Mouse (Mus musculus): ENCODE results near the gene F2rl1. TPM values are rescaled to one million over a fixed set of nuclear protein-coding genes. Genes with fewer than 3 reads are reported as not detected.
"Not testable (repeated sequence)": the region's sequence is repeated elsewhere in the genome, so short reads cannot be mapped to it uniquely, and the experiment has no call there.

F2rl1 gene
- polyA plus RNA-seq, 1 experiment from 2014 or later = 0.85 TPM

GRCm38 (mm10) chr13:95548856-95549255, 23.8 kb upstream of the F2rl1 start:
- H3K4me3 ChIP-seq = peak overlapping the region; percentile 29; the same call in 1 of the 2 replicates
- no peaks in the 10 kb centered on the region for H3K9me3 ChIP-seq
- WGBS = 20% methylated on average over 6 of the region's 6 CpGs
- peak overlapping the region; percentile 58; the same call in 1 of the 2 replicates for H3K27ac ChIP-seq
- peak overlapping the region; percentile 35; the same call in 1 of the 2 replicates for H3K9ac ChIP-seq
- no peak for ATAC-seq (ENCODE audit: low FRiP score, low read depth)
- peaks cover 39% of the 10 kb centered on the region for H3K4me1 ChIP-seq
- no peaks in the 10 kb centered on the region for H3K36me3 ChIP-seq
- H3K4me2 ChIP-seq (replicated peaks) = peak overlapping the region; percentile 60
- 0 out of 2 replicates have a peak, but pooled peaks cover 4% of the 10 kb centered on the region for H3K27me3 ChIP-seq

DNA sequence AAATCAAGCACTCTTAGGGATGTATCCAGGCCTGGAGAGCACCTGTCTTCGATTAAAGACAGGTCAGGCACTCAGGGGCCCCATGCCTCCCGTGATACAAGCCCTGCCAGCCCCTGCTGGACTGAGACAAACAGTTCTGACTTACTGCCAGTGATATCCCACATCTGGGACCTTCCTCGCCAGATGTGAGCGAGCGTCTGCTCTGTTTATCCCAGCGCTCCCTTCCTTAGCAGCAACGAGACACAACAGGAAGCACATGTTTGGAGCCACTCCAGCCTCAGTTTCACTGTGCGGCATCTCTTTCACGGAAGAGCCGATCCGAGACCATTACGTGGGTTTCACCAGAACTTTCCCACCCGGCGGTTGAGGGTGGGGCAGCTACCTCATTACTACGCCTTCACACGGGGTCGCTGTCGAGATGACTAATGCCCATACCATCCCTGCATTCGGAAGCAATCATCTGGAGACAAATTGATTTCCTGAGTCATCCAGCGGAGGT, 23.3 kb upstream of the F2rl1 start:
- Histone ChIP-seq H3K4me3 (peak overlapping the region; percentile 29), H3K9me3 (no peaks in the 10 kb centered on the region), H3K36me3 (no peaks in the 10 kb centered on the region), H3K27ac (peak overlapping the region; percentile 52), H3K4me1 (peaks cover 39% of the 10 kb centered on the region), H3K4me2 (replicated peaks) (peak overlapping the region; percentile 60), H3K9ac (no peak overlapping the region), H3K27me3 (0 out of 2 replicates have a peak, but pooled peaks cover 4% of the 10 kb centered on the region)
- ATAC-seq (ENCODE audit: low FRiP score, low read depth) = peak; percentile 64
- 9% methylated on average over 20 of the region's 20 CpGs for WGBS

DNA sequence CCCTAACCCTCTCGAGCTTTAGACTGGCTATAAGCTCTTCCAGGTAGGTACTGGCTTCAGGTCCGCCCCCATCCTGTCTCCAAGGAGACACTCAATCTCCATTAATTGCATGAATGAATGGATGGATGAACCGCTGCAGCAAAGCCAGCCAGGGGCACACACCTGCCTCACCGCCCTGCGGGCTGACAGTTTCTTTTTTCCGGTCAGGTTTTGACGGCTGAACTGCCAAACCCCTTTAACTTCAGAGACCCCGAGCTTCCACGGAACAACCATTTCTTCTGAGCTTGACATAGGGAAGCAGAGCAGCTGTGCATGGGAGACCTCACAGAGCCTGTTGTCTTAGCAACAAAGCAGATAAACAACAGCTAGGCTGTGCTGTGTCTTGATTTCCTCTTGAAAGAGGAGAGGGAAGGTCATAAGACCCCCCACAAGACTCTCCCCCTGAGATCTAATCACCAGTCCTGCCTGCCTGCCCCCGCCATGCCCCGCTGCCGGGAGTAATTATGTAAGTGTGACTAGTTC, 22.1 kb upstream of the F2rl1 start:
- Histone ChIP-seq H3K9me3 (no peaks in the 10 kb centered on the region), H3K27me3 (0 out of 2 replicates have a peak, but pooled peaks cover 4% of the 10 kb centered on the region), H3K36me3 (no peaks in the 10 kb centered on the region), H3K27ac (0 out of 2 replicates have a peak overlapping the region, but pooled peaks have one; percentile 52), H3K9ac (no peak overlapping the region), H3K4me1 (peaks cover 39% of the 10 kb centered on the region), H3K4me3 (no peak overlapping the region), H3K4me2 (replicated peaks) (no peak overlapping the region)
- 28% methylated on average over 12 of the region's 12 CpGs for WGBS
- peak; percentile 58; the same call in 1 of the 2 replicates for ATAC-seq (ENCODE audit: low FRiP score, low read depth)

GRCm38 (mm10) chr13:95546251-95546650, 21.2 kb upstream of the F2rl1 start:
- Histone ChIP-seq H3K9me3 (no peaks in the 10 kb centered on the region), H3K27ac (0 out of 2 replicates have a peak overlapping the region, but pooled peaks have one; percentile 1), H3K4me2 (replicated peaks) (no peak overlapping the region), H3K4me3 (no peak overlapping the region), H3K9ac (no peak overlapping the region), H3K36me3 (no peaks in the 10 kb centered on the region), H3K4me1 (peaks cover 39% of the 10 kb centered on the region), H3K27me3 (0 out of 2 replicates have a peak, but pooled peaks cover 3% of the 10 kb centered on the region)
- ATAC-seq (ENCODE audit: low FRiP score, low read depth) = no peak
- 39% methylated on average over 6 of the region's 6 CpGs for WGBS

DNA sequence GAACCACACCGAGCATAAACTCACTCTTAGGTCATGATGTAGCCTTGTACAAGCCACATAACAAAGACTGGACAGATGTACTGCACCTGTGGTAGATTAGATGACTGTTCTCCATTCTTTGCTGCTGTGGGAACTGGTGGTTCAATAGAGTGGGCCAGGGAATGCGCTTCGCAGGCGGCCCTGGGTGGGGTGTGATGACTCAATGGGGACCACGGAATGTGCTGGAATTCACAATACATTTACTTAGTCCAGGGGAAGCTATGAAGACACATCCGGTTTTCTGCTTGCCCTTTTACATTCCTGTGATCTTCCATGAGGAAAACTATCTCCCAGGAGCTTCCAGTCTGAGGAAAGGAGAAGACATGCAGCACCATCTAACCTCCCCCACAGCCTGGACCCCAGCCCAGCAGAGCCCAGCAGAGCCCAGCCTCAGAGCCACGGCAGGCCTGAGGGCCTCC, 20.7 kb upstream of the F2rl1 start:
- H3K27ac ChIP-seq = 0 out of 2 replicates have a peak overlapping the region, but pooled peaks have one; percentile 1
- H3K4me1 ChIP-seq = peaks cover 39% of the 10 kb centered on the region
- H3K36me3 ChIP-seq = no peaks in the 10 kb centered on the region
- 56% methylated on average over 7 of the region's 7 CpGs for WGBS
- H3K27me3 ChIP-seq = 0 out of 2 replicates have a peak, but pooled peaks cover 2% of the 10 kb centered on the region
- H3K4me2 ChIP-seq (replicated peaks) = no peak overlapping the region
- no peaks in the 10 kb centered on the region for H3K9me3 ChIP-seq
- H3K9ac ChIP-seq = no peak overlapping the region
- H3K4me3 ChIP-seq = no peak overlapping the region
- ATAC-seq (ENCODE audit: low FRiP score, low read depth) = peak; percentile 49

DNA sequence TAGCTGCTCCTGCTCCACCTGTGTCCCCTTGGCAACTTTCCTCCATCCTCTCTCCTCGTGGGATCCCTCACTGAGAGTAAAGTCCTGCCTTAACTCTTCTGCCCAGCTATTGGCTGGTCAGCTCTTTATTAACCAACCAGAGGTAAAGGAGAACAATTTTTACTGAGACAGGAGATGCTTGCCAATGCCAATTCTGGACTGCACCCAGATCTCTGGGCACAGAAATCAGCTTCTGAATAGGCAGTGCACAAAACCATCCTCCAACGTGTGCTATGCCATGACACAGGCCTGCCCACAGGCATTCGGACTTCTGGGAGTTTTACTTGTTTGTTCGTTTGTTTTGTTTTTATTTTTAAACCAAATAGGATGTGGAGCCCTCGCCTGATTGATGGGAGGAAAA, 13.0 kb upstream of the F2rl1 start:
- no peak for ATAC-seq (ENCODE audit: low FRiP score, low read depth)
- Histone ChIP-seq H3K27ac (no peak overlapping the region), H3K27me3 (no peaks in the 10 kb centered on the region), H3K36me3 (no peaks in the 10 kb centered on the region), H3K9me3 (no peaks in the 10 kb centered on the region), H3K9ac (no peak overlapping the region), H3K4me3 (no peak overlapping the region), H3K4me1 (peaks cover 27% of the 10 kb centered on the region), H3K4me2 (replicated peaks) (no peak overlapping the region)
- 69% methylated on average over 5 of the region's 5 CpGs for WGBS

DNA sequence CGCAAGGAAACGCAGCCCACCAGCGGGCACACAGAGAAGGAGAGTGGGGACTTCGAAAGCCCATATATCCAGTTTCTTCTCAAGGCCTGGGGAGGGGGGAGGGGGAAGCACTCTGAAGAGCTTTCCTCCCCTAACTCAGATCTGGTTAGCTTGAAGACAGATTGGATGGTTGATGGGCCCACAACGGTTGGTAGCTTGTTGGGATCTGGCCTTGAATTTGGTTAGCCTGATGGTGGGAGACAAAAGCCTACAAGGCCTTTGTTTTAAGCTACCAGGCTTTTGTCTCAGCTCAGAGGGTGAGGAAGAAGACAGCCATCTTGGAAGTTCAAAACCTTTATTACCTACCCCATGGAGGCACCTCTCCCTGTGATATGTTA, 11.1 kb upstream of the F2rl1 start:
- no peak overlapping the region for H3K4me2 ChIP-seq (replicated peaks)
- H3K4me1 ChIP-seq = peaks cover 34% of the 10 kb centered on the region
- no peak overlapping the region for H3K27ac ChIP-seq
- H3K9me3 ChIP-seq = no peaks in the 10 kb centered on the region
- H3K36me3 ChIP-seq = no peaks in the 10 kb centered on the region
- 0 out of 2 replicates have a peak, but pooled peaks cover 4% of the 10 kb centered on the region for H3K27me3 ChIP-seq
- no peak overlapping the region for H3K9ac ChIP-seq
- no peak overlapping the region for H3K4me3 ChIP-seq
- no peak for ATAC-seq (ENCODE audit: low FRiP score, low read depth)
- 22% methylated on average over 5 of the region's 5 CpGs for WGBS

GRCm38 (mm10) chr13:95535461-95536116, 10.6 kb upstream of the F2rl1 start:
- Histone ChIP-seq H3K9ac (no peak overlapping the region), H3K4me3 (no peak overlapping the region), H3K4me1 (peaks cover 34% of the 10 kb centered on the region), H3K4me2 (replicated peaks) (peak overlapping the region; percentile 49; the same call in 1 of the 2 replicates), H3K9me3 (no peaks in the 10 kb centered on the region), H3K36me3 (no peaks in the 10 kb centered on the region), H3K27me3 (0 out of 2 replicates have a peak, but pooled peaks cover 4% of the 10 kb centered on the region), H3K27ac (no peak overlapping the region)
- 11% methylated on average over 11 of the region's 11 CpGs for WGBS
- no peak for ATAC-seq (ENCODE audit: low FRiP score, low read depth)

- no peak for ATAC-seq (ENCODE audit: low FRiP score, low read depth)
Measured at GRCm38 (mm10) chr13:95535026-95535425, 10.0 kb upstream of the F2rl1 start.

DNA sequence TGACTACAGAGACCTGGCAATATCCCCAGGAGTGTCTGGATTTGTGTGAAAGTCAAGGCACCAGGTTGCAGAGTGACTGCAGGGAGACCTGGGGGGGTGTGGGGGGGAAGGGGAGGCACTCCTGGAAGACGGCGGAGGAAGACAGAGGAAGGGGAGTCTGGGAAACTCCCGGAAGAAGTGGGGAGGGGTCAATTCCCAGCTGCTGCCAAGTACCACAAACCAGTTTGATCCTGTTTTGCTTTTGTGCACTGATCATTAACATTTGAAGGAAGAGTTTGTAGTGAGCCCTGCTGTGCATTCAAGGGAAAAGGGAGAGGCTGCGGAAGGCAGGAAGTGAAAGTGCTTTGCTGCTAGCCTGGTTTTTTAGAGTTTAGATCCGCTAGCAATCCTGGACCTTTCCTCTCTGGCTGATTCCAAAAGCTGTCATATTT, 9.1 kb upstream of the F2rl1 start:
- ATAC-seq (ENCODE audit: low FRiP score, low read depth) = peak; percentile 34; the same call in 1 of the 2 replicates
- Histone ChIP-seq H3K9ac (no peak overlapping the region; the same call in 1 of the 2 replicates), H3K27ac (no peak overlapping the region)

More at GRCm38 (mm10) chr13:95535026-95535425, 10.0 kb upstream of the F2rl1 start:
- H3K36me3 ChIP-seq = no peaks in the 10 kb centered on the region
- no peak overlapping the region for H3K27ac ChIP-seq
- H3K4me2 ChIP-seq (replicated peaks) = peak overlapping the region; percentile 49
- no peak overlapping the region for H3K9ac ChIP-seq
- WGBS = 18% methylated on average over 6 of the region's 6 CpGs
- H3K4me1 ChIP-seq = peaks cover 34% of the 10 kb centered on the region
- 0 out of 2 replicates have a peak, but pooled peaks cover 4% of the 10 kb centered on the region for H3K27me3 ChIP-seq
- H3K9me3 ChIP-seq = no peaks in the 10 kb centered on the region
- H3K4me3 ChIP-seq = no peak overlapping the region

DNA sequence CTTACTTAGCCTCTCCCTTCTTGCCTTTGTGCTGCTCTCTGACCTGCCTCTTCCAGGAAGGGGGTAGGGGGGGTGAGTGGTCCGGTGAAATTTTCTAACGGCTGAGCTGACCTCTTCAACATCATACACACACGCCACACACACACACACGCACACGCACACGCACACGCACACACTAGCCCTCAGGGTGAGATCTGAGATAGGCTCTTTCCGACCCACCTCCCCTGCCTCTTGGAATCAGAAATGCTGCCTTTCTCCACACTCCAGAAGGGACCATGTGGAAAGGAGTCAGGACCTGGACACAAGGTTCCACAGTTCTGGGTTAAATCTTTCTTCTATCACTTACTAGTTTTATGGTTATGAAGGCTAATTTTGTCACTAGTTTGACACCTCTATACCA, 8.6 kb upstream of the F2rl1 start:
- peaks cover 34% of the 10 kb centered on the region for H3K4me1 ChIP-seq
- H3K27me3 ChIP-seq = 0 out of 2 replicates have a peak, but pooled peaks cover 4% of the 10 kb centered on the region
- H3K27ac ChIP-seq = no peak overlapping the region
- H3K4me2 ChIP-seq (replicated peaks) = peak overlapping the region; percentile 49
- no peak overlapping the region for H3K4me3 ChIP-seq
- whole genome bisulfite sequencing = 20% methylated on average over 8 of the region's 8 CpGs
- H3K9ac ChIP-seq = no peak overlapping the region
- no peaks in the 10 kb centered on the region for H3K36me3 ChIP-seq
- H3K9me3 ChIP-seq = no peaks in the 10 kb centered on the region
- ATAC-seq (ENCODE audit: low FRiP score, low read depth) = peak; percentile 13; the same call in 1 of the 2 replicates

More for the DNA sequence above, 9.1 kb upstream of the F2rl1 start:
- Histone ChIP-seq H3K4me1 (peaks cover 34% of the 10 kb centered on the region), H3K9me3 (no peaks in the 10 kb centered on the region), H3K4me2 (replicated peaks) (peak overlapping the region; percentile 49), H3K4me3 (peak overlapping the region; percentile 24), H3K27me3 (0 out of 2 replicates have a peak, but pooled peaks cover 4% of the 10 kb centered on the region), H3K36me3 (no peaks in the 10 kb centered on the region)
- 5% methylated on average over 5 of the region's 5 CpGs for WGBS

GRCm38 (mm10) chr13:95533121-95533520, 8.1 kb upstream of the F2rl1 start:
- ATAC-seq (ENCODE audit: low FRiP score, low read depth); H3K4me2 ChIP-seq (replicated peaks); H3K27ac ChIP-seq; H3K9me3 ChIP-seq; H3K36me3 ChIP-seq; H3K27me3 ChIP-seq; H3K9ac ChIP-seq; H3K4me3 ChIP-seq: not testable (repeated sequence)
- 67% methylated on average over 5 of the region's 5 CpGs for WGBS
- peaks cover 34% of the 10 kb centered on the region for H3K4me1 ChIP-seq

All from limb, embryonic 13.5 days (tissue).